Mouse (Mus musculus): Measurements from ENCODE around the gene Cfap157. TPM values are rescaled to one million over a fixed set of nuclear protein-coding genes. Genes with fewer than 3 reads are reported as not detected.

The Cfap157 gene
- polyA plus RNA-seq, 1 experiment from 2014 or later, result 1.1 TPM

DNA sequence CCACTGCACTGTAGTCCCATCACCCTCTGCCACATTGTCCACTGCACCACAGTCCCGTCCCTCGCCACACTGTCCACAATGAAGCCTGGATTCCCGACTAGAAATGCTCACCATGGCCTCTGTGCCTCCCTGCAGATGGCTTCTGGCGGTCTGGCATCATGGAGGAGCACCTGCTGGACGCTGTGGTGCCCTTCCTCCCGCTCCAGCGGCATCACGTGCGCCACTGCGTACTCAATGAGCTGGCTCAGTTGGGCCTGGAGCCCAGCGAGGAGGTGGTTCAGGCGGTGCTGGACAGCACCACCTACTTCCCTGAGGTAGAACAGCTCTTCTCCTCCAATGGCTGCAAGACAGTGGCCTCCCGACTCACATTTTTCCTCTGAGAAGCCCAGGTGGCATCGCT is 22.9 kb downstream of the Cfap157 start:
- no peaks in the 10 kb centered on the region for H3K27me3 ChIP-seq
- peaks cover 8% of the 10 kb centered on the region for H3K36me3 ChIP-seq
- no peak for ATAC-seq (ENCODE audit: borderline replicate concordance, extremely low read depth, low FRiP score, low TSS enrichment)
- H3K9ac ChIP-seq, result no peak overlapping the region
- H3K4me3 ChIP-seq, result no peak overlapping the region
- H3K4me1 ChIP-seq, result peaks cover 10% of the 10 kb centered on the region
- 88% methylated on average over 14 of the region's 14 CpGs for WGBS
- H3K27ac ChIP-seq, result no peak overlapping the region
- H3K9me3 ChIP-seq, result no peaks in the 10 kb centered on the region
- no peak overlapping the region for H3K4me2 ChIP-seq

DNA sequence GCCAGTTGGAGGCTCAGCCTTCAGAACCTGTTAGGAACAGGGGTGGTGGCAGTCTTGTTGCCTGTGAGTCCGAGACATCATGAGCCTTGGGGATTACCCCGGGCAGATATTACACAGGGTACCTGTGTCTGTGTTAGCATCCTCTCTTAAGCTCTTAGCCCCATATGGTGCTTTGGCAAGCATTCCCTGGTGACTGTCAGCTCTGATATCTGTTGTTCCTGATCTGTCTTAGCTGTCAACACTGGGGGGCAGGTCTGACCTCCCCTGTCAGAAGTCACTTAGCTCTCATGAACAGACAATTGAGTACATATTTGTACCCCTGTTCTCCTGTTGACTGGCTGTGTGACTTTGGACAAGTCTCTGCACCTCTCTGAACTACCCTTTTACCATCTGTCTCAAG is 25.2 kb downstream of the Cfap157 start:
- no peak overlapping the region for H3K9ac ChIP-seq
- peaks cover 15% of the 10 kb centered on the region for H3K36me3 ChIP-seq
- WGBS, result 88% methylated on average over 2 of the region's 2 CpGs

GRCm38 (mm10) chr2:32758503-32758902 is 25.7 kb downstream of the Cfap157 start:
- 63% methylated on average over 8 of the region's 8 CpGs for WGBS
- Histone ChIP-seq H3K36me3 (peaks cover 16% of the 10 kb centered on the region), H3K4me1 (peaks cover 10% of the 10 kb centered on the region), H3K4me3 (no peak overlapping the region), H3K9ac (no peak overlapping the region), H3K27ac (no peak overlapping the region), H3K4me2 (no peak overlapping the region; the same call in 1 of the 2 replicates), H3K27me3 (no peaks in the 10 kb centered on the region), H3K9me3 (no peaks in the 10 kb centered on the region)
- no peak for ATAC-seq (ENCODE audit: borderline replicate concordance, extremely low read depth, low FRiP score, low TSS enrichment)

More for the DNA sequence above, 25.2 kb downstream of the Cfap157 start:
- Histone ChIP-seq H3K4me3 (no peak overlapping the region), H3K4me2 (no peak overlapping the region), H3K4me1 (peaks cover 10% of the 10 kb centered on the region), H3K27ac (no peak overlapping the region), H3K9me3 (no peaks in the 10 kb centered on the region), H3K27me3 (no peaks in the 10 kb centered on the region)
- no peak for ATAC-seq (ENCODE audit: borderline replicate concordance, extremely low read depth, low FRiP score, low TSS enrichment)

DNA sequence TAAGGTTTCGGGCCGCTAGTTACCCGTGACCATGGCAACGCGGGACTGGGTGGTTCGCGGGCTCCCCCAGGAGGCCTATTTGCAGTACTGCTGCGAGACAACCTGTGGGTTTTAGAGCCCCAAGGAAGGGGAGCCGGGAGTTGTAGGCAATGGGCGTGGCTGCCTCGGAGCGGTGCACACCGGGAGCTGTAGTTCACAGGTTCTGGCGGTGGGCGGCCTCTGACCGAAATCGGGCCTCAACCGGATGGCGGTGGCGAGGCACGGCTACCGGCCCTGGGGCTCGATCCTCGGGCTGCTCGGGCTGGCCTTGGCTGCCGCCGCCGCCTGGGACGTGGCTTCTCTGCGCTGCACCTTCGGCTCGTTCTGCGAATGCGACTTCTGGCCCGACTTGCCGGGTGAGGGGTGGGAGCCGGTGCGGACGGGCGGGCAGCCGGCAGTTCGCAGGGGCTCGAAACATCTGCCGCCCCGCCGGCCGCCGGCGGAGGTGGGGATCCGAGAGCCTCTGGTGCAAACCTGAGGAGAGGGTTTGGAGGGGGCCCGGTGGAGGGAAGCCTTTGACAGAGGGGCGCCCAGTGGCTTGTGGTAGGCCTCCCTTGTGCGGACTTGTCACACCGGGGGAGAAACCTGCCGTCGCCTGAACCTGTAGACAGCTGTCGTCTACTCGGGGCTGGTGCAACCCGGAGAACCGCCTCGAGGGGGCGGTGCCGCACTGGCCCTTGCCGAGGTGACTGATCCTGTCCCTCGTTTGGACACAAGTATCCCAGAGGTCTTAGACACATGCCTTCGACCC is 27.0 kb downstream of the Cfap157 start, which contains the start of gene Tor2a:
Tor2a (plus strand) TSS at position 179 of the 790 bp plus-strand sequence.
- peak within 1 kb of the TSS; percentile 71 for H3K4me2 ChIP-seq
- peaks cover 10% of the 10 kb centered on the region for H3K4me1 ChIP-seq
- under 1% methylated on average over 66 of the region's 66 CpGs for WGBS
- no peaks in the 10 kb centered on the region for H3K9me3 ChIP-seq
- H3K9ac ChIP-seq, result peak within 1 kb of the TSS; percentile 84
- peak within 1 kb of the TSS; percentile 84 for H3K27ac ChIP-seq
- peaks cover 27% of the 10 kb centered on the region for H3K36me3 ChIP-seq
- ATAC-seq (ENCODE audit: borderline replicate concordance, extremely low read depth, low FRiP score, low TSS enrichment), result peak; percentile 94
- peak within 1 kb of the TSS; percentile 73 for H3K4me3 ChIP-seq
- H3K27me3 ChIP-seq, result no peaks in the 10 kb centered on the region

- Histone ChIP-seq H3K36me3 (peaks cover 25% of the 10 kb centered on the region), H3K4me2 (peak overlapping the region; percentile 24), H3K27ac (no peak overlapping the region), H3K4me1 (peaks cover 10% of the 10 kb centered on the region), H3K9me3 (no peaks in the 10 kb centered on the region), H3K9ac (no peak overlapping the region), H3K4me3 (no peak overlapping the region), H3K27me3 (no peaks in the 10 kb centered on the region)
- 30% methylated on average over 6 of the region's 6 CpGs for WGBS
- no peak for ATAC-seq (ENCODE audit: borderline replicate concordance, extremely low read depth, low FRiP score, low TSS enrichment)
Measured at GRCm38 (mm10) chr2:32756674-32757055, 27.6 kb downstream of the Cfap157 start.

DNA sequence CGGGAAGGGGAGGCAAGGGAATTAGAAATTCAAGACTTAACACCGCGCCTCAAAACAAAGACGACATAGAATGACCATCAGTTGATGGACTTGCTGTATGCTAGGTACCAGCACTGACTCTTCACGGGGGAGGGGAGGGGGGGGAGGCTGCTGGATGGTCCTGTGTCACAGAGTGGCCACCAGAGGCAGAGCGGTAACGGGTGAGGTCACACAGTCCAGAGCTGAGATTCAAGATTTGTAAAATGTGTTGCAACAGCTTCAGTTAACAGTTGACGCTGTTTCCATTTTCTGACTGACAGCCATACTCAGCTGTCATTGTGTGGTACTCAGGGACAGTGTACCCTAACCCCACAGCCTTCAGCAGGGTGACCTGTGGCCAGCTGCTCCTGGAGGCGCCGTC is 32.0 kb downstream of the Cfap157 start:
- no peak overlapping the region for H3K9ac ChIP-seq
- peaks cover 4% of the 10 kb centered on the region; the same call in 1 of the 2 replicates for H3K4me1 ChIP-seq
- H3K9me3 ChIP-seq, result no peaks in the 10 kb centered on the region
- peak overlapping the region; percentile 59; the same call in 1 of the 2 replicates for H3K4me2 ChIP-seq
- peaks cover 27% of the 10 kb centered on the region; the same call in 1 of the 2 replicates for H3K36me3 ChIP-seq
- H3K27me3 ChIP-seq, result no peaks in the 10 kb centered on the region
- 0 out of 2 replicates have a peak overlapping the region, but pooled peaks have one; percentile 19 for H3K27ac ChIP-seq
- WGBS, result 63% methylated on average over 10 of the region's 10 CpGs
- no peak for ATAC-seq (ENCODE audit: borderline replicate concordance, extremely low read depth, low FRiP score, low TSS enrichment)
- no peak overlapping the region; the same call in 1 of the 2 replicates for H3K4me3 ChIP-seq

DNA sequence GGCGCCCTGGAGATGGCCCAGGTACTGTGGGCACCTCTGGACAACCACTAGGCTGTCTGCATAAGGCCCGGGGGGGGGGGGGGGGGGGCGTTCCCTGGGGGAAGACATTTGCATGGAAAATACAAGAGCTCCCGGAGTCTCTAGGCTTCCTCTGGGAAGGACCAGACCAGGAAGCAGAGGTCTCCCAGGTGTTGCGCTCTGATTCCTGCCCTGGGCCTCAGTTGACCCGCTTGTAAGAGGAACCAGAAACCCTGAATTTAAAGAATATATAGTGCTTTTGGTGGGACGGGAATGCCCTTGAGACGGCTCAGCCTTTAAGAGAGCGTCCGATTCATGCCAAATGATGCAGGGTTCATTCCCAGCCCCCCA is 32.6 kb downstream of the Cfap157 start:
- whole genome bisulfite sequencing, result 41% methylated on average over 8 of the region's 10 CpGs
- Histone ChIP-seq H3K4me1 (peaks cover 4% of the 10 kb centered on the region; the same call in 1 of the 2 replicates), H3K27ac (no peak overlapping the region), H3K9me3 (no peaks in the 10 kb centered on the region), H3K27me3 (no peaks in the 10 kb centered on the region), H3K36me3 (peaks cover 27% of the 10 kb centered on the region; the same call in 1 of the 2 replicates), H3K9ac (no peak overlapping the region), H3K4me2 (peak overlapping the region; percentile 59), H3K4me3 (peak overlapping the region; percentile 36)
- no peak for ATAC-seq (ENCODE audit: borderline replicate concordance, extremely low read depth, low FRiP score, low TSS enrichment)

GRCm38 (mm10) chr2:32750887-32751664 is 33.2 kb downstream of the Cfap157 start:
- Histone ChIP-seq H3K4me2 (peak overlapping the region; percentile 59), H3K4me3 (peak overlapping the region; percentile 36), H3K36me3 (peaks cover 30% of the 10 kb centered on the region; the same call in 1 of the 2 replicates), H3K4me1 (peaks cover 4% of the 10 kb centered on the region; the same call in 1 of the 2 replicates), H3K27ac (no peak overlapping the region), H3K27me3 (no peaks in the 10 kb centered on the region), H3K9ac (no peak overlapping the region), H3K9me3 (no peaks in the 10 kb centered on the region)
- 19% methylated on average over 31 of the region's 31 CpGs for WGBS
- ATAC-seq (ENCODE audit: borderline replicate concordance, extremely low read depth, low FRiP score, low TSS enrichment), result peak; percentile 81

- no peak overlapping the region for H3K9ac ChIP-seq
- no peaks in the 10 kb centered on the region for H3K9me3 ChIP-seq
- WGBS, result 71% methylated on average over 7 of the region's 7 CpGs
- no peak overlapping the region for H3K4me2 ChIP-seq
- peaks cover 4% of the 10 kb centered on the region; the same call in 1 of the 2 replicates for H3K4me1 ChIP-seq
- H3K27ac ChIP-seq, result no peak overlapping the region
- peaks cover 35% of the 10 kb centered on the region; the same call in 1 of the 2 replicates for H3K36me3 ChIP-seq
- H3K27me3 ChIP-seq, result no peaks in the 10 kb centered on the region
- no peak for ATAC-seq (ENCODE audit: borderline replicate concordance, extremely low read depth, low FRiP score, low TSS enrichment)
- no peak overlapping the region for H3K4me3 ChIP-seq
Measured at GRCm38 (mm10) chr2:32750199-32750598, 34.0 kb downstream of the Cfap157 start.

- Histone ChIP-seq H3K27ac (no peak overlapping the region), H3K36me3 (peaks cover 32% of the 10 kb centered on the region; the same call in 1 of the 2 replicates), H3K9ac (no peak overlapping the region), H3K27me3 (no peaks in the 10 kb centered on the region), H3K4me1 (peaks cover 4% of the 10 kb centered on the region; the same call in 1 of the 2 replicates), H3K4me3 (no peak overlapping the region), H3K4me2 (no peak overlapping the region), H3K9me3 (no peaks in the 10 kb centered on the region)
- ATAC-seq (ENCODE audit: borderline replicate concordance, extremely low read depth, low FRiP score, low TSS enrichment), result no peak
- WGBS, result 78% methylated on average over 16 of the region's 16 CpGs
Measured at GRCm38 (mm10) chr2:32749082-32749481, 35.1 kb downstream of the Cfap157 start.

DNA sequence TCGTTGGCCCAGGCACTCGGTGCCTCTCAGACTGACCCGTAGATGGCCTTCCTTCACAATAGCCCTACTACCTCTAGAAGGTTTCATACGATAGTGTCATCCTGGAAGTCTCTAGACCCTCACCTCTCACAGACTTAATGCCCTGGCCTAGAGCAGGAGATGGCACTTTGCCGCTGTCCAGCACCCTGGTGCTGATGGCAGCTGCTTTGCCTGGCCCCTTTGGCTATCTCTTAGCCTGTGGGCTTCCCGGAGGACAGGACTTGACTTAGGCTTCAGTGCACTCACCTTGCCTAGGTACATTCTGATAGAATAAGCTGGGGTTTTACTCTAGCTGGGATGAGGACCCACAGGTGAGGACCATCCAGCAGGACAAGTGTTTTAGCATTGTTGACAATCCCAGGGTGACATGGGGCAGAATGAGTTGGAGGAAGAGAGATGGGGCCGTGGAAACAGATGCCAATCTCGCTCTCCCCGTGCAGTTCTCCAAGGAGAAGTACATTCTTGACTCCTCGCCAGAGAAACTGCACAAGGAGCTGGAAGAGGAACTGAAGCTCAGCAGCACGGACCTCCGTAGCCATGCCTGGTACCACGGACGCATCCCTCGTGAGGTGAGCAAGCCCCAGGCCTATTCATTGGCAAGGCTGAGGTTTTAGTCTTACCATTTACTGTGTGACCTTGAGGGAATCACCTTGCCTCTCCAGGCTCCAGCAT is 39.8 kb downstream of the Cfap157 start:
- Histone ChIP-seq H3K27me3 (peaks cover 31% of the 10 kb centered on the region), H3K36me3 (peaks cover 13% of the 10 kb centered on the region; the same call in 1 of the 2 replicates), H3K4me2 (no peak overlapping the region), H3K27ac (no peak overlapping the region), H3K9me3 (no peaks in the 10 kb centered on the region), H3K4me3 (no peak overlapping the region), H3K9ac (no peak overlapping the region), H3K4me1 (peaks cover 17% of the 10 kb centered on the region)
- WGBS, result 63% methylated on average over 15 of the region's 15 CpGs
- ATAC-seq (ENCODE audit: borderline replicate concordance, extremely low read depth, low FRiP score, low TSS enrichment), result no peak
